Mouse (Mus musculus): ENCODE measurements around the gene Fbxo46. TPM values are rescaled to one million over a fixed set of nuclear protein-coding genes. Genes with fewer than 3 reads are reported as not detected.

Gene Fbxo46
- polyA plus RNA-seq, 1 experiment from 2014 or later, result 17.6 TPM

- peaks cover 52% of the 10 kb centered on the region for H3K4me1 ChIP-seq
- H3K27ac ChIP-seq (replicated peaks), result no peak within 1 kb of the TSS
- 49% methylated on average over 10 of the region's 10 CpGs for WGBS
- H3K4me3 ChIP-seq, result peak within 1 kb of the TSS; percentile 14; the same call in 1 of the 2 replicates
- H3K27me3 ChIP-seq (ENCODE audit: low read depth, poor library complexity, severe bottlenecking), result peaks cover 22% of the 10 kb centered on the region
- DNase-seq (ENCODE audit: low spot score), result no peak
- no peaks in the 10 kb centered on the region for H3K9me3 ChIP-seq (replicated peaks)
- peaks cover 81% of the 10 kb centered on the region for H3K36me3 ChIP-seq
These were observed 36.0 kb upstream of the Fbxo46 start, which contains the start of gene Dmpk for GRCm38 (mm10) chr7:19083701-19084100. TSS of gene Dmpk (plus strand) at chr7:19083849.

DNA sequence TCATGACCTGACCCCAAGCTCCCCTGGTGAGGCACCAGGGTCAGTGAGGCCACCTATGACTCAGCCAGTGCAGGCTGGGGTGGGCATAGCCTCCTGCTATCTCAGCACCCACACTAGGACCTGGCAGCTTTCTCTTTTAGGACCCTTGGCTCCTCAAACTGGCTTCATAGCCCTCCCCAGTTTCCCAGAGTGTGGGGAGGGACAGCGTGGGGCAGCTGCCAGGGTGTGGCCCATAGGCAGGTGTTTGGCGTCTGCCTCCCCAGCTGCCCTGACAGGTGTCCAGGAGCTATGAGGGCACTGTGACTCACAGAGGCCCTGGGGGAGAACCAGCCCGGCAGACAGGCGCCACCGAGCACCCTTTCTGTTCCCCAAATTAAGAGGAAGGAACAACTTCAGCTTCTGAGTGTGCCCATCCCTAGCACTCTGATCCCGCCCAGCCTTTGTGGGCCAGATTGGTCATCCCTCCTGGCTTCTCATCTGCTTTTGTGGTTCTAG lies 35.3 kb upstream of the Fbxo46 start:
- Histone ChIP-seq H3K4me1 (peaks cover 52% of the 10 kb centered on the region), H3K9me3 (replicated peaks) (no peaks in the 10 kb centered on the region), H3K36me3 (peaks cover 80% of the 10 kb centered on the region), H3K4me3 (peak overlapping the region; percentile 14; the same call in 1 of the 2 replicates), H3K27me3 (ENCODE audit: low read depth, poor library complexity, severe bottlenecking) (peaks cover 22% of the 10 kb centered on the region), H3K27ac (replicated peaks) (no peak overlapping the region)
- 76% methylated on average over 6 of the region's 6 CpGs for WGBS
- no peak for DNase-seq (ENCODE audit: low spot score)

DNA sequence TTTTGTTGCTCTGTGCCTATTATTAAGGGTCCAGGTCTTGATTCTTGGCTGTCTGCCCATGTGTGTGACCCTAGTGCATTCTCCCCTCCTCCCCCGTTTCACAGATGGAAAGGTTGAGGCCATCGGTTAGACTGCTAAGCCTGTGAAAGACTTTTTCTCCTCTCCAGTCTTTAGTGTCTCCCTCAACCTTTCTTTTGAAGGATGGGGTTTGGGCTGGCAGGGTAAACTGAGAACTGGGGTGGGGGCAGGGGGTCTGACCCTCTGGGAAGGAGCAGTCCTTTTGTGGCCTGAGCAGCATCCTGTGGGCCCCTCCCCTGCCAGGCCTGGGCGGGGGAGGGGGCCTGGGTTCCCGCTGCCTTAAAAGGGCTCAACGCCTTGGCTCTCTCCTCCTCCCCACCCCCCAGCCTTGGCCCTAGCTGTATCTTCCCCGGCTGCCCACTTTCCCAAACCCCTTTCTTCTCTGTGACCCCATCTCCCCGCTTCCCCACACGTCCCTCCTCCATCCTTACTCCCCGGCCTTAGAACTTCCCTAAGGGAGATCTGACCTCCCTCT lies 34.7 kb upstream of the Fbxo46 start:
- H3K36me3 ChIP-seq, result peaks cover 80% of the 10 kb centered on the region
- no peak for DNase-seq (ENCODE audit: low spot score)
- H3K27me3 ChIP-seq (ENCODE audit: low read depth, poor library complexity, severe bottlenecking), result peaks cover 28% of the 10 kb centered on the region
- peaks cover 52% of the 10 kb centered on the region for H3K4me1 ChIP-seq
- H3K4me3 ChIP-seq, result 0 out of 2 replicates have a peak overlapping the region, but pooled peaks have one; percentile 24
- peak overlapping the region; percentile 49; the same call in 1 of the 2 replicates for H3K27ac ChIP-seq (replicated peaks)
- no peaks in the 10 kb centered on the region for H3K9me3 ChIP-seq (replicated peaks)
- 23% methylated on average over 9 of the region's 9 CpGs for WGBS

- Histone ChIP-seq H3K27ac (replicated peaks) (peak overlapping the region; percentile 49; the same call in 1 of the 2 replicates), H3K36me3 (peaks cover 80% of the 10 kb centered on the region), H3K4me1 (peaks cover 52% of the 10 kb centered on the region), H3K4me3 (peak overlapping the region; percentile 24), H3K27me3 (ENCODE audit: low read depth, poor library complexity, severe bottlenecking) (peaks cover 33% of the 10 kb centered on the region), H3K9me3 (replicated peaks) (no peaks in the 10 kb centered on the region)
- 11% methylated on average over 6 of the region's 6 CpGs for WGBS
- DNase-seq (ENCODE audit: low spot score), result no peak
These were observed 34.2 kb upstream of the Fbxo46 start for GRCm38 (mm10) chr7:19085495-19085894.

DNA sequence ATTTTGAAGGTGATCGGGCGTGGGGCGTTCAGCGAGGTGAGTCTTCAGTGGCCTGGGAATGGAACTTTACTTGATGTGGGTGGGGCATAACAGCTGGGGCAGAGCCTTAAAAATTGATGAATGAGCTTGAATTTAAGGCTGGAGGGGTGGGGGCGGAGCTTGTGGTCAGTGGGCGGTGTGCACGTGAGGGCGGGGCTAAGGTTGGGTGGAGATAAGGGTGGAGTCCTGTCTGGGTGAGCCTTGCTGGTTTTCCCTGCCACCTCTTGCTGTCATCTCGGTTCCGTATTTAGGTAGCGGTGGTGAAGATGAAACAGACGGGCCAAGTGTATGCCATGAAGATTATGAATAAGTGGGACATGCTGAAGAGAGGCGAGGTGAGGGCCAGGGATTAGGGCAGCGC lies 33.6 kb upstream of the Fbxo46 start:
- peak; percentile 45 for DNase-seq (ENCODE audit: low spot score)
- Histone ChIP-seq H3K27me3 (ENCODE audit: low read depth, poor library complexity, severe bottlenecking) (peaks cover 38% of the 10 kb centered on the region), H3K9me3 (replicated peaks) (no peaks in the 10 kb centered on the region), H3K36me3 (peaks cover 80% of the 10 kb centered on the region), H3K4me1 (peaks cover 53% of the 10 kb centered on the region), H3K27ac (replicated peaks) (no peak overlapping the region), H3K4me3 (peak overlapping the region; percentile 24)
- 8% methylated on average over 14 of the region's 14 CpGs for WGBS

GRCm38 (mm10) chr7:19086760-19087159 lies 32.9 kb upstream of the Fbxo46 start:
- H3K4me3 ChIP-seq, result no peak overlapping the region
- DNase-seq (ENCODE audit: low spot score), result no peak
- peaks cover 80% of the 10 kb centered on the region for H3K36me3 ChIP-seq
- peaks cover 45% of the 10 kb centered on the region for H3K27me3 ChIP-seq (ENCODE audit: low read depth, poor library complexity, severe bottlenecking)
- WGBS, result 57% methylated on average over 18 of the region's 18 CpGs
- H3K9me3 ChIP-seq (replicated peaks), result no peaks in the 10 kb centered on the region
- no peak overlapping the region for H3K27ac ChIP-seq (replicated peaks)
- peaks cover 57% of the 10 kb centered on the region for H3K4me1 ChIP-seq

GRCm38 (mm10) chr7:19088813-19089212 lies 30.8 kb upstream of the Fbxo46 start:
- no peak overlapping the region for H3K27ac ChIP-seq (replicated peaks)
- H3K4me3 ChIP-seq, result no peak overlapping the region; the same call in 1 of the 2 replicates
- H3K4me1 ChIP-seq, result peaks cover 58% of the 10 kb centered on the region
- H3K27me3 ChIP-seq (ENCODE audit: low read depth, poor library complexity, severe bottlenecking), result peaks cover 52% of the 10 kb centered on the region
- peaks cover 66% of the 10 kb centered on the region for H3K36me3 ChIP-seq
- peak; percentile 64 for DNase-seq (ENCODE audit: low spot score)
- 41% methylated on average over 10 of the region's 10 CpGs for WGBS
- no peaks in the 10 kb centered on the region for H3K9me3 ChIP-seq (replicated peaks)

DNA sequence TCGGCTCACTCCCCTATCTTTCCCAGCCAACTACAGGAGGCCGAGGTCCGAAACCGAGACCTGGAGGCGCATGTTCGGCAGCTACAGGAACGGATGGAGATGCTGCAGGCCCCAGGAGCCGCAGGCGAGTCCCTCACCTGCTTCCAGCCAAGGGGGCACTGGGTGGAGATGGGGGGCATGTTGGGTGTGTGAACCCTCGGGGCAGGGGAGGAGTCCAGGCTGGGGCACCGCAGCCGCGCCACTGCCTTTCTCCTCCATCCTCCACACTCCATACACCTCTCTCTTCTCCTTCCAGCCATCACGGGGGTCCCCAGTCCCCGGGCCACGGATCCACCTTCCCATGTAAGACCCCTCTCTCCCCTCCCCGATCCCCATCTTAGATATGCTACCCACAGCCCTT lies 27.7 kb upstream of the Fbxo46 start:
- DNase-seq (ENCODE audit: low spot score), result no peak
- H3K27ac ChIP-seq (replicated peaks), result peak overlapping the region; percentile 98
- no peaks in the 10 kb centered on the region for H3K9me3 ChIP-seq (replicated peaks)
- H3K4me3 ChIP-seq, result peak overlapping the region; percentile 85
- 16% methylated on average over 17 of the region's 17 CpGs for WGBS
- H3K27me3 ChIP-seq (ENCODE audit: low read depth, poor library complexity, severe bottlenecking), result peaks cover 40% of the 10 kb centered on the region
- peaks cover 60% of the 10 kb centered on the region for H3K36me3 ChIP-seq
- peaks cover 60% of the 10 kb centered on the region for H3K4me1 ChIP-seq

- H3K27ac ChIP-seq (replicated peaks), result peak overlapping the region; percentile 98
- H3K36me3 ChIP-seq, result peaks cover 60% of the 10 kb centered on the region
- WGBS, result 3% methylated on average over 38 of the region's 38 CpGs
- H3K4me3 ChIP-seq, result peak overlapping the region; percentile 85
- peaks cover 64% of the 10 kb centered on the region for H3K4me1 ChIP-seq
- no peaks in the 10 kb centered on the region for H3K9me3 ChIP-seq (replicated peaks)
- H3K27me3 ChIP-seq (ENCODE audit: low read depth, poor library complexity, severe bottlenecking), result peaks cover 33% of the 10 kb centered on the region
- DNase-seq (ENCODE audit: low spot score), result peak; percentile 88
These were observed 27.1 kb upstream of the Fbxo46 start for GRCm38 (mm10) chr7:19092381-19093173.

DNA sequence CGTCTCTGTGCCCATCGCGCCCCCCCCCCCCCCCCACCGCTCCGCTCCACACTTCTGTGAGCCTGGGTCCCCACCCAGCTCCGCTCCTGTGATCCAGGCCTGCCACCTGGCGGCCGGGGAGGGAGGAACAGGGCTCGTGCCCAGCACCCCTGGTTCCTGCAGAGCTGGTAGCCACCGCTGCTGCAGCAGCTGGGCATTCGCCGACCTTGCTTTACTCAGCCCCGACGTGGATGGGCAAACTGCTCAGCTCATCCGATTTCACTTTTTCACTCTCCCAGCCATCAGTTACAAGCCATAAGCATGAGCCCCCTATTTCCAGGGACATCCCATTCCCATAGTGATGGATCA lies 26.5 kb upstream of the Fbxo46 start:
- peaks cover 31% of the 10 kb centered on the region for H3K27me3 ChIP-seq (ENCODE audit: low read depth, poor library complexity, severe bottlenecking)
- H3K27ac ChIP-seq (replicated peaks), result peak overlapping the region; percentile 98
- DNase-seq (ENCODE audit: low spot score), result peak; percentile 87
- H3K9me3 ChIP-seq (replicated peaks), result no peaks in the 10 kb centered on the region
- under 1% methylated on average over 13 of the region's 15 CpGs for WGBS
- H3K4me1 ChIP-seq, result peaks cover 66% of the 10 kb centered on the region
- peaks cover 60% of the 10 kb centered on the region for H3K36me3 ChIP-seq
- H3K4me3 ChIP-seq, result peak overlapping the region; percentile 85

DNA sequence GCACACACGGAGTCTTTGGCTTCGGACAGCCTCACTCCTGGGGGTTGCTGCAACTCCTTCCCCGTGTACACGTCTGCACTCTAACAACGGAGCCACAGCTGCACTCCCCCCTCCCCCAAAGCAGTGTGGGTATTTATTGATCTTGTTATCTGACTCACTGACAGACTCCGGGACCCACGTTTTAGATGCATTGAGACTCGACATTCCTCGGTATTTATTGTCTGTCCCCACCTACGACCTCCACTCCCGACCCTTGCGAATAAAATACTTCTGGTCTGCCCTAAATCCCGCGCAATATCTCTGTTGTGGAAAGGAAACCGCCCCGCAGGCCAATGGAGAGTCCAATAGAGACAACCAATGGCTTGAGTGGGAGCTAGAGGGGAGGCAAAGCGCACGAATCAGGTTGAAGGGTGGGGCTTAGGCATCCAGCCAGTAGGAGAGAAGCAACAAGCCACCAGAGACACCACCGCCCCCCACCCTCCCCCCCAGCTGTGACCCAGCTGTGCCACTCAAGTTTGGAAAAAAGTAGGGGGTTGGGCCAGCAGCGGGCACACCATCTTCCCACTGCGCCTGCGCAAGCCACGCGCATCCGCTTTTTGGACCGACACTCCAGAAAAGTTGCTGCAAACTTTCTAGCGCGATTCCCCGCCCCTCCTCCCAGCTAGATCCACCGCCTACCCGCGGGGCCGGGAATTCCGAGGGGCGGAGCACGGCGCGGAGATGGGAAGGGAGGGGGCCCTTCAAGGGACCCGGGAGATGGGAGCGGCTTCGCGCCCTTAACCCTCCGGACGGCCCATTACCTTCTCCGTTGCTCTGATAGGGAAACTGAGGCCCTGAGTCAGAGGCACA lies 25.9 kb upstream of the Fbxo46 start:
- Histone ChIP-seq H3K9me3 (replicated peaks) (no peaks in the 10 kb centered on the region), H3K4me3 (peak overlapping the region; percentile 85), H3K27me3 (ENCODE audit: low read depth, poor library complexity, severe bottlenecking) (peaks cover 31% of the 10 kb centered on the region), H3K36me3 (peaks cover 53% of the 10 kb centered on the region), H3K4me1 (peaks cover 71% of the 10 kb centered on the region), H3K27ac (replicated peaks) (peak overlapping the region; percentile 98)
- WGBS, result under 1% methylated on average over 44 of the region's 45 CpGs
- peak; percentile 99 for DNase-seq (ENCODE audit: low spot score)

GRCm38 (mm10) chr7:19094471-19094825 lies 25.2 kb upstream of the Fbxo46 start, which contains the start of gene Six5:
TSS of gene Six5 (plus strand) at chr7:19094594.
- peak within 1 kb of the TSS; percentile 98 for H3K27ac ChIP-seq (replicated peaks)
- peaks cover 75% of the 10 kb centered on the region for H3K4me1 ChIP-seq
- H3K36me3 ChIP-seq, result peaks cover 47% of the 10 kb centered on the region
- H3K27me3 ChIP-seq (ENCODE audit: low read depth, poor library complexity, severe bottlenecking), result peaks cover 30% of the 10 kb centered on the region
- no peaks in the 10 kb centered on the region for H3K9me3 ChIP-seq (replicated peaks)
- WGBS, result 0% methylated on average over 20 of the region's 36 CpGs
- peak within 1 kb of the TSS; percentile 85 for H3K4me3 ChIP-seq
- no peak for DNase-seq (ENCODE audit: low spot score)
